Mouse (Mus musculus): ENCODE data around the gene Sprr2k. TPM values are rescaled to one million over a fixed set of nuclear protein-coding genes. Genes with fewer than 3 reads are reported as not detected.
"Not testable (repeated sequence)": the region's sequence is repeated elsewhere in the genome, so short reads cannot be mapped to it uniquely, and the experiment has no call there.

Gene Sprr2k
- total RNA-seq (2017), result not detected in 2 replicates

GRCm38 (mm10) chr3:92432282-92432681, at the start of gene Sprr2k:
Gene Sprr2k (plus strand): TSS chr3:92432582.
- no peak for ATAC-seq (replicated peaks; ENCODE audit: low read depth, poor library complexity, severe bottlenecking)

GRCm38 (mm10) chr3:92385385-92385784, 47.0 kb upstream of the Sprr2k start, which contains the start of gene Sprr2h:
Gene Sprr2h (plus strand): TSS chr3:92385685.
- ATAC-seq (replicated peaks; ENCODE audit: low read depth, poor library complexity, severe bottlenecking), result no peak

GRCm38 (mm10) chr3:92394301-92394700, 38.1 kb upstream of the Sprr2k start:
- no peak for ATAC-seq (replicated peaks; ENCODE audit: low read depth, poor library complexity, severe bottlenecking)

GRCm38 (mm10) chr3:92407691-92408090, 24.7 kb upstream of the Sprr2k start, which contains the start of gene Sprr2i:
Gene Sprr2i (plus strand): TSS chr3:92407991.
- no peak for ATAC-seq (replicated peaks; ENCODE audit: low read depth, poor library complexity, severe bottlenecking)

GRCm38 (mm10) chr3:92417782-92418181, 14.6 kb upstream of the Sprr2k start, which contains the start of gene Sprr2j-ps:
Gene Sprr2j-ps (plus strand): TSS chr3:92418082.
- ATAC-seq (replicated peaks; ENCODE audit: low read depth, poor library complexity, severe bottlenecking), result no peak

GRCm38 (mm10) chr3:92429323-92429722, 3.1 kb upstream of the Sprr2k start, which contains the start of gene Gm9774:
Gene Gm9774 (minus strand): TSS chr3:92429423.
- no peak for ATAC-seq (replicated peaks; ENCODE audit: low read depth, poor library complexity, severe bottlenecking)

- ATAC-seq (replicated peaks; ENCODE audit: low read depth, poor library complexity, severe bottlenecking), result no peak
Measured at GRCm38 (mm10) chr3:92438689-92439088, 6.3 kb downstream of the Sprr2k start, which contains the start of gene Sprr1b. Gene Sprr1b (minus strand): TSS chr3:92438789.

GRCm38 (mm10) chr3:92440177-92440576, 7.8 kb downstream of the Sprr2k start:
- ATAC-seq (replicated peaks; ENCODE audit: low read depth, poor library complexity, severe bottlenecking), result no peak

GRCm38 (mm10) chr3:92455151-92455550, 22.8 kb downstream of the Sprr2k start:
- no peak for ATAC-seq (replicated peaks; ENCODE audit: low read depth, poor library complexity, severe bottlenecking)

- ATAC-seq (replicated peaks; ENCODE audit: low read depth, poor library complexity, severe bottlenecking), result no peak
Measured at GRCm38 (mm10) chr3:92458620-92459019, 26.2 kb downstream of the Sprr2k start, which contains the start of gene Sprr3. Gene Sprr3 (minus strand): TSS chr3:92458720.

- no peak for ATAC-seq (replicated peaks; ENCODE audit: low read depth, poor library complexity, severe bottlenecking)
Measured at GRCm38 (mm10) chr3:92466576-92466975, 34.2 kb downstream of the Sprr2k start.

GRCm38 (mm10) chr3:92467424-92467823, 35.0 kb downstream of the Sprr2k start:
- no peak for ATAC-seq (replicated peaks; ENCODE audit: low read depth, poor library complexity, severe bottlenecking)

- ATAC-seq (replicated peaks; ENCODE audit: low read depth, poor library complexity, severe bottlenecking), result no peak
Measured at GRCm38 (mm10) chr3:92470111-92470510, 37.7 kb downstream of the Sprr2k start.

- ATAC-seq (replicated peaks; ENCODE audit: low read depth, poor library complexity, severe bottlenecking), result not testable (repeated sequence)
Measured at GRCm38 (mm10) chr3:92481249-92481648, 48.9 kb downstream of the Sprr2k start.

Other genes with a start within 250 kb of the Sprr2k start
- not detected in 2 replicates for gene Sprr2a1, start 216.8 kb upstream of the Sprr2k start, total RNA-seq (2017)
- not detected in 2 replicates for gene Sprr2a2, start 216.7 kb upstream of the Sprr2k start, total RNA-seq (2017)
- gene Sprr2a3, start 147.2 kb upstream of the Sprr2k start, total RNA-seq (2017), result not detected in 2 replicates
- not detected in 2 replicates for gene Sprr2b, start 116.0 kb upstream of the Sprr2k start, total RNA-seq (2017)
- gene Sprr2d, start 93.4 kb upstream of the Sprr2k start, total RNA-seq (2017), result not detected in 2 replicates
- not detected in 2 replicates for gene Sprr2e, start 80.4 kb upstream of the Sprr2k start, total RNA-seq (2017)
- gene Sprr2f, start 67.4 kb upstream of the Sprr2k start, total RNA-seq (2017), result not detected in 2 replicates
- gene Sprr2h, start 46.9 kb upstream of the Sprr2k start, total RNA-seq (2017), result not detected in 2 replicates
- not detected in 2 replicates for gene Sprr2i, start 24.6 kb upstream of the Sprr2k start, total RNA-seq (2017)
- gene Sprr2j-ps, start 14.5 kb upstream of the Sprr2k start, total RNA-seq (2017), result not detected in 2 replicates
- 3.0 and 5.6 TPM in 2 replicates for gene Gm9774, start 3.2 kb upstream of the Sprr2k start, total RNA-seq (2017)
- gene Sprr1b, start 6.2 kb downstream of the Sprr2k start, total RNA-seq (2017), result not detected in 2 replicates
- not detected in 2 replicates for gene Sprr3, start 26.1 kb downstream of the Sprr2k start, total RNA-seq (2017)
- not detected in 2 replicates for gene Sprr1a, start 53.3 kb downstream of the Sprr2k start, total RNA-seq (2017)
- gene Sprr4, start 67.9 kb downstream of the Sprr2k start, total RNA-seq (2017), result not detected in 2 replicates
- gene 2310046K23Rik, start 101.9 kb downstream of the Sprr2k start, total RNA-seq (2017), result not detected in 2 replicates
- gene Ivl, start 141.2 kb downstream of the Sprr2k start, total RNA-seq (2017), result not detected in 2 replicates
- gene Smcp, start 156.4 kb downstream of the Sprr2k start, total RNA-seq (2017), result not detected in 2 replicates
- gene 2210017I01Rik, start 174.9 kb downstream of the Sprr2k start, total RNA-seq (2017), result not detected in 2 replicates
- gene Lce6a, start 189.1 kb downstream of the Sprr2k start, total RNA-seq (2017), result not detected in 2 replicates
- gene Lce1a1, start 215.7 kb downstream of the Sprr2k start, total RNA-seq (2017), result not detected in 2 replicates
- gene Lce1b, start 224.3 kb downstream of the Sprr2k start, total RNA-seq (2017), result not detected in 2 replicates
- gene Lce1a2, start 237.7 kb downstream of the Sprr2k start, total RNA-seq (2017), result not detected in 2 replicates
- gene Lce1c, start 246.7 kb downstream of the Sprr2k start, total RNA-seq (2017), result not detected in 2 replicates

Data from common myeloid progenitor, adult 5-6 weeks (primary cell).